Mouse (Mus musculus): ENCODE measurements around the gene Dlx5.

DNA sequence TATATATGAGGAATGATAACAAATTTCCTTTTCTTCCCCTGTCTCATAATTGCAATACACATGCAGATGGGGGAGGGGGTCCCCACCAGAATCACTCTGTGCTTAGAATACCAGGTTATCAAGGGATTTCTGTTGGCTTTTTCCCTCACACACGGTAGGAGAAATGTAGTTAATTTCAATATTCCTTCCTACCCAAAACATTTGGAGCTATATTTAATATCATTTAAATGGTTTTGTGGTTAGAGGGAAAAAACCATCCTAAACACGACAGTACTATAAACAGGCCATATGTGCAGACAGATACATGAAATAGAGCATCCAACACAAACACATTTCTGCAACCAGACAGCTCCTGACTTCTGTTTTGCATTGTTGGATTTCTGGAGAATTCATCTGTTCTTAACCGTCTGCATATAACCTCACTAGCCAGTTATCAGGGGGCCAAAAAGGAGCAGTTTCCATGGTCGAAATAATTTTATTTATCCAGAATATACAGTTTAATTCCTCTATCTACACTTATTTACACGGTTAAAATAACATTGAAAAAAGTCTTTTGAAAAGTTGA is 4.5 kb downstream of the Dlx5 start:
- TF ChIP-seq CTCF (IDR thresholded peaks at IDR 0.05; ENCODE audit: borderline replicate concordance, insufficient read depth, low read length) (no peak), POLR2A (IDR thresholded peaks at IDR 0.05; ENCODE audit: low read depth, low read length) (no peak)

All from embryonic fibroblast, embryonic 13.5 days (primary cell).